Mouse (Mus musculus) kidney, postnatal 0 days (tissue): Measurements from ENCODE around the gene Prrt2. TPM values are rescaled to one million over a fixed set of nuclear protein-coding genes. Genes with fewer than 3 reads are reported as not detected.
A peak's percentile ranks its signal among the peaks of the same experiment; 100 is the strongest.

Experiments used
- ATAC-seq: fragments of 200-750 bp; cut with Nextera tagmentation; replicated peaks from 2 replicates; pipeline ENCODE4 v1.8.0; 2017; ENCODE audit warnings: low read depth, moderate number of reproducible peaks, moderate TSS enrichment, moderate library complexity; ENCODE audit not compliant: low FRiP score
- DNase-seq: peaks from one replicate; pipeline ENCODE4 v3.0.0-alpha.2; 2016; ENCODE audit warnings: low spot score
- H3K27ac ChIP-seq: fragments of 300-500 bp; sonication (generic); 2 replicates; pipeline ENCODE4 v1.5.1; 2014; ENCODE audit warnings: mild to moderate bottlenecking
- H3K27me3 ChIP-seq: fragments of 300-500 bp; sonication (generic); 2 replicates; pipeline ENCODE4 v1.6.1; 2014; ENCODE audit warnings: low read length, mixed read lengths; ENCODE audit not compliant: insufficient read depth
- H3K36me3 ChIP-seq: fragments of 300-500 bp; sonication (generic); 2 replicates; pipeline ENCODE4 v1.6.1; 2014; ENCODE audit warnings: low read length, mixed read lengths; ENCODE audit not compliant: insufficient read depth
- H3K4me1 ChIP-seq: fragments of 300-500 bp; sonication (generic); replicated peaks from 2 replicates; pipeline ENCODE4 v1.6.1; 2014; ENCODE audit warnings: antibody characterized with exemption, low read length, mixed read lengths; ENCODE audit not compliant: insufficient read depth
- H3K4me2 ChIP-seq: fragments of 300-500 bp; sonication (generic); 2 replicates; pipeline ENCODE4 v1.6.1; 2014; ENCODE audit warnings: mild to moderate bottlenecking, low read length, moderate library complexity, mixed read lengths
- H3K4me3 ChIP-seq: fragments of 300-500 bp; sonication (generic); replicated peaks from 2 replicates; pipeline ENCODE4 v1.5.1; 2014; ENCODE audit warnings: low read depth, low read length
- H3K9ac ChIP-seq: fragments of 300-500 bp; sonication (generic); 2 replicates; pipeline ENCODE4 v1.6.1; 2014; ENCODE audit warnings: low read depth, low read length
- H3K9me3 ChIP-seq: fragments of 300-500 bp; sonication (generic); replicated peaks from 2 replicates; pipeline ENCODE4 v1.6.1; 2016; ENCODE audit warnings: low read length, inconsistent platforms, mixed read lengths
- CTCF ChIP-seq: IDR thresholded peaks from 2 replicates; pipeline ENCODE4 v1.5.1; 2016; ENCODE audit warnings: antibody characterized with exemption, low read depth, mild to moderate bottlenecking, moderate library complexity
- WGBS: fragments of 180-500 bp; shearing (Covaris S2); extraction: QIAGEN DNeasy Blood & Tissue Kit; methylation state at CpG from one replicate; pipeline ENCODE4 v1.1.7; 2014; 5-methylcytosine and 5-hydroxymethylcytosine counted together
- polyA plus RNA-seq: library from polyadenylated mRNA; unstranded; fragments of >200 nt; fragmentation: Nextera tagmentation; extraction: Ambion mirVana; gene quantifications from 2 replicates; pipeline ENCODE4 v1.2.1, GENCODE M21; 2015

Prrt2 gene
- polyA plus RNA-seq, 1 experiment from 2014 or later, result 2.7 TPM

GRCm38 (mm10) chr7:127008239-127009019, 12.6 kb downstream of the Prrt2 start:
- Histone ChIP-seq H3K27ac (peak overlapping the region; percentile 83), H3K4me1 (peaks cover 11% of the 10 kb centered on the region; the same call in 1 of the 2 replicates), H3K4me3 (no peak overlapping the region), H3K36me3 (0 out of 2 replicates have a peak, but pooled peaks cover 3% of the 10 kb centered on the region), H3K9ac (peak overlapping the region; percentile 56; the same call in 1 of the 2 replicates), H3K27me3 (no peaks in the 10 kb centered on the region), H3K9me3 (no peaks in the 10 kb centered on the region), H3K4me2 (no peak overlapping the region)
- no peak for TF ChIP-seq CTCF
- ATAC-seq (peak; percentile 86), DNase-seq (peak; percentile 89)
- 33% methylated on average over 9 of the region's 9 CpGs for WGBS

- H3K36me3 ChIP-seq, result no peaks in the 10 kb centered on the region
- TF ChIP-seq CTCF, result no peak
- ATAC-seq, result no peak
- no peak overlapping the region for H3K4me3 ChIP-seq
- H3K4me1 ChIP-seq, result peaks cover 9% of the 10 kb centered on the region; the same call in 1 of the 2 replicates
- no peak overlapping the region for H3K9ac ChIP-seq
- H3K4me2 ChIP-seq, result no peak overlapping the region
- H3K27me3 ChIP-seq, result no peaks in the 10 kb centered on the region
- no peaks in the 10 kb centered on the region for H3K9me3 ChIP-seq
- DNase-seq, result no peak
- H3K27ac ChIP-seq, result no peak overlapping the region
- WGBS, result 80% methylated on average over 6 of the region's 6 CpGs
These were observed 13.5 kb downstream of the Prrt2 start for GRCm38 (mm10) chr7:127007313-127008024.

- peak; percentile 42 for TF ChIP-seq CTCF
- H3K9me3 ChIP-seq, result no peaks in the 10 kb centered on the region
- no peak for DNase-seq
- no peak overlapping the region for H3K27ac ChIP-seq
- WGBS, result 83% methylated on average over 4 of the region's 4 CpGs
- no peak overlapping the region for H3K4me2 ChIP-seq
- H3K4me1 ChIP-seq, result peaks cover 8% of the 10 kb centered on the region; the same call in 1 of the 2 replicates
- H3K27me3 ChIP-seq, result no peaks in the 10 kb centered on the region
- no peaks in the 10 kb centered on the region for H3K36me3 ChIP-seq
- no peak overlapping the region for H3K4me3 ChIP-seq
- ATAC-seq, result no peak
- no peak overlapping the region for H3K9ac ChIP-seq
These were observed 16.7 kb downstream of the Prrt2 start for GRCm38 (mm10) chr7:127004122-127004875.

GRCm38 (mm10) chr7:127003620-127004019, 17.4 kb downstream of the Prrt2 start:
- Histone ChIP-seq H3K27me3 (no peaks in the 10 kb centered on the region), H3K27ac (no peak overlapping the region), H3K4me3 (no peak overlapping the region), H3K9ac (no peak overlapping the region), H3K4me2 (no peak overlapping the region), H3K9me3 (no peaks in the 10 kb centered on the region), H3K4me1 (0 out of 2 replicates have a peak, but pooled peaks cover 3% of the 10 kb centered on the region), H3K36me3 (no peaks in the 10 kb centered on the region)
- ATAC-seq, result no peak
- no peak for DNase-seq
- TF ChIP-seq CTCF, result no peak
- WGBS, result 87% methylated on average over 5 of the region's 5 CpGs

DNA sequence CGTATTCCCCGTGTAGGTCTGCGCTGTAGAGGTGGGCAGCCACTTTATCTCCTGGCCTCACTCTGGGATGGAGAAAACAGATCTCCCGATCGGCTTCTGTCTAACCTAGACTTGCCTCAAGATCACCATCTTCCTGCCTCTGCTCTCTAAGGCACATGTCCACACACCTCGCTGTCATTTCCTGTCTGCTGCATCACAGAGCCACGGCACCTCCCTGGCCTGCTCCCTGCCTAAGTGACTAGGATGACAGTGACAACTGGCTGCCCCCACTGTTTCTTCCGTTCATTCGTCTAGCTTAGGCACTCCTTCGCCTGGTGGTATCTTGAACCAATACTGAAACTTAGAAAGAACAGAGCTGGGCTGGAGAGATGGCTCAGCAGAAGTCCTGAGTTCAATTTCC, 21.4 kb downstream of the Prrt2 start:
- Histone ChIP-seq H3K27ac (no peak overlapping the region), H3K4me3 (no peak overlapping the region), H3K27me3 (no peaks in the 10 kb centered on the region), H3K9me3 (no peaks in the 10 kb centered on the region), H3K4me1 (no peaks in the 10 kb centered on the region), H3K4me2 (no peak overlapping the region), H3K36me3 (peaks cover 3% of the 10 kb centered on the region; the same call in 1 of the 2 replicates), H3K9ac (no peak overlapping the region)
- no peak for ATAC-seq
- 76% methylated on average over 10 of the region's 10 CpGs for WGBS
- DNase-seq, result no peak
- no peak for TF ChIP-seq CTCF

DNA sequence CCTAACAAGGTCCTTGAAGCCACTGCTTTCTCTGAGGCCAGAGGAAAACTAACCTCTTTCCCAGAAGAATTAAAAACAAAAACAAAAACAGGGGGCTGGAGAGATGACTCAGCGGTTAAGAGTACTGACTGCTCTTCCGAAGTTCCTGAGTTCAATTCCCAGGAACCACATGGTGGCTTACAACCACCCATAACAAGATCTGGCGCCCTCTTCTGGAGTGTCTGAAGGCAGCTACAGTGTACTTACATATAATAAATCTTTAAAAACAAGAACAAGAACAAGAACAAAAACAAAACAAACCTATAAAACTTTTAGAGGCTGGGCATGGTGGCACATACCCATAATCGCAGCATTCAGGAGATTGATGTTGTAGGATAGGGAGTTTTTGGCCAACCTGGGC, 24.6 kb downstream of the Prrt2 start:
- no peaks in the 10 kb centered on the region for H3K9me3 ChIP-seq
- WGBS, result 86% methylated on average over 4 of the region's 4 CpGs
- H3K9ac ChIP-seq, result no peak overlapping the region
- ATAC-seq (no peak), DNase-seq (no peak)
- H3K27me3 ChIP-seq, result no peaks in the 10 kb centered on the region
- TF ChIP-seq CTCF, result peak; percentile 47; the same call in 1 of the 2 replicates
- H3K27ac ChIP-seq, result no peak overlapping the region
- H3K4me1 ChIP-seq, result no peaks in the 10 kb centered on the region
- no peak overlapping the region for H3K4me2 ChIP-seq
- H3K36me3 ChIP-seq, result peaks cover 8% of the 10 kb centered on the region
- H3K4me3 ChIP-seq, result no peak overlapping the region
